Mouse (Mus musculus): Measurements from ENCODE around the gene C1qb.

DNA sequence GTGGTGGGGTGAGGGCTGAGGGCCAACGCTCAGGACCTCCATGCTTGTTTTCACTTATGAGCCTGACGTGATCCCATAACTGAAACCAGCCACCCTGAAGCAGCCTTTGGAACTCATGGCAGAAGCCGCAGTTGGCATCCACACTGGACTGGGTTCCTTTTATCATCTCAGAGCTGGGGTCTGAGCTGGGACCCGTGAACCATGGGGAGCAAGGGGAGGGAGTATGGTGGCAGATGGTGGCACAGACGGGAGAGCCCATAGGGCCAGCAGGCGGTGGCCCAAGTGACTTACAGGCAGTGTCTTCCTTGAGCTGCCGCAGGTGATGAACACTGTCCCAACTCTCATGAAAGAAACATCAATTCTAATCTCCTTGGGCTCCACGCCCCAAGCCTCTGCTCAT lies 32.8 kb upstream of the C1qb start:
- TF ChIP-seq EP300 (optimal IDR thresholded peaks at IDR 0.05): no peak
- no peak for TF ChIP-seq CTCF (IDR thresholded peaks at IDR 0.05; ENCODE audit: low read depth)
